Mouse (Mus musculus) ovary, postnatal 36 days (tissue): ENCODE measurements at regions not wholly inside any gene's neighbourhood (a gene's known extent, or its start where the extent isn't known, plus 50 kb on each side); places are given as distances from the start of the nearest gene placed in this dataset.

Source experiments
- DNase-seq: peaks from one replicate; pipeline ENCODE4 v3.0.0; 2022; ENCODE audit warnings: low spot score, mixed read lengths

DNA sequence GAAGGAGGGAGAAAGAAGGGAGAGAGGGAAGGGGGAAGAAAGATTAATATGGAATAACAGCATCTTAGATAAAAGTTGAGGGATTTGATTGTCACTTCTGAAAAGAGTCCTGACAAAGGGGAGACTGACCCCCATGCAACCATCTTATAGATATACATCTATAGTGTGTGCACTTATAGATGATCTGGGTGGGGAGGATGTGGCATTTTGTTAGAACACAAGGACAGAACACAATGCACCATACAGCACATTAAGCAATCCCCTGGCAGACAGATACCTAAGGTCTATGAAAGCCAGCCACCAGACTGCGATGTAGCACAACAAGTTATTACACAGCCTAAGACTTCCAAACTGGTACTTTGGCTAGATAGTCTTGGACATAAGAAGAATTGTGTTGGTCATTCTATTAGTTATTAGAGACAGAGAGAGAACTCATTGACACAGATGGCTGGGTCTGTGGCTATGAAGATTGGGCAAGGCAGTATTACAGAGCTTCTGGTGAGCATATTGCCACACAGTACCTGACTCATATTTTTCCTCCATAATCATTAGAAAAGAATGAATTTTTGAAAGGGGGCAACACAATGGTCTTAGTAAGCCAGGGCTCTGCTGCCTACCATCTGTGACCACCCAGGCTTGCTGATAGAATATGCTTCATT is 126.3 kb upstream of the Itgb1 start:
- DNase-seq: no peak

DNA sequence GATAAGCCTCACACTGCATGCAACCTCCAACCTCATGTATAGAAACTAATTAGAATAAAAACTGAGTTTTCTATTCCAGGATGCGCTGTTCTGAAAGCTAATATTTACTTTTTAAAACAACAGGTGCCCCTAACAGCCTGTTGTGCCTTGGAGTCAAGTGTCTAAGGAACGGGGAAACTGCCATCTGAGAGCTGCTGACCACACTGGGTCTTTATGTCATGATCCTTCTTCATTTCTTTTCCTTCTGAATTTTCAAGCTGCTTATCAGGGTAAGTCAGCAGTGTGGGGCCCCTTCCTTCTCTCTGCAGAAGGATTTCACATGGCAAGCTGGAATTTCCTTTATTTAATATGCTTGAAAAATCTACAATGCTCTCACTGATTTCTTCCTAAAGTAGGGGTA is 125.0 kb upstream of the Itgb1 start:
- DNase-seq: no peak

- DNase-seq: no peak
Measured at GRCm38 (mm10) chr8:128561016-128561415, 124.4 kb upstream of the Itgb1 start.

GRCm38 (mm10) chr8:128562625-128563024 is 122.8 kb upstream of the Itgb1 start:
- DNase-seq: no peak

GRCm38 (mm10) chr8:128563744-128564143 is 121.7 kb upstream of the Itgb1 start:
- DNase-seq: no peak

GRCm38 (mm10) chr8:128572291-128572690 is 113.2 kb upstream of the Itgb1 start:
- no peak for DNase-seq

DNA sequence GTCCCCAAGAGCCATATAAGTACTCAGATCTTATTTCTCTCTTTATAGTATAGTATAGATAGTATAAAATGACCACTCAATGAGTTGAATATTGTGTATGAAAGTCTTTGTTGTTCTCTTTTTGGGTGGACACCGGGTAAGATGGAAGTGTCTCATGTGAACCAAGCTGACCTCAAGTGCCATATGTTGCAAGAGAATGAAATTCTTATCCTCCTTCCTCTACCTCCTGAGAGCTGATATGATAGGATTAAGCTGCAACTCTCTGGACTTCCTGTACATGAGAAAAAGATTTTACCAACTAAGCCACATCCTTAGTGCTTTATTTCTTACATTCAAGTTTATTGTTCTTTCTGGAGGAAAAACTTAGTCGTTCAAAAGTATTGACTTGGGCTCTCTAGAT is 91.3 kb upstream of the Itgb1 start:
- no peak for DNase-seq

- DNase-seq: peak; percentile 6
Measured at GRCm38 (mm10) chr8:128594780-128595179, 90.7 kb upstream of the Itgb1 start.

DNA sequence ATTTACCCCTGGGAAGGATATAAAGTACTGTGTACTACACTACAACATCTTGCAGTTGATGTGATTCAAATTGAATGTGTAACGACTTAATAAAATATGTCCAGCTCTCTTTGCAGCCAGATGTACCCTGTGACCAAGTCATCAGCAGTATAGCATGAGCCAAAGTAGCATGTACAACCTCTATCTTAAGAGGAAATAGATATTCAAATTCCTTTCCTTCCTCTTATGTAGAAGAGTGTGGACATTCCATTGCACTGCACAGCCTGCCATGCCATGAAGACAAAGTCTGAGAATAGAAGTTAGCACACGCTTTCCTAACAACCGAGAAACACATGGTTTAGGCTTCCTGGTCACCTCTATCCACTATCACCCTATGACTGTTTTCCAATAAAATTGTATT is 79.9 kb upstream of the Itgb1 start:
- no peak for DNase-seq

- DNase-seq: no peak
Measured at GRCm38 (mm10) chr8:128608876-128609275, 76.6 kb upstream of the Itgb1 start.

DNA sequence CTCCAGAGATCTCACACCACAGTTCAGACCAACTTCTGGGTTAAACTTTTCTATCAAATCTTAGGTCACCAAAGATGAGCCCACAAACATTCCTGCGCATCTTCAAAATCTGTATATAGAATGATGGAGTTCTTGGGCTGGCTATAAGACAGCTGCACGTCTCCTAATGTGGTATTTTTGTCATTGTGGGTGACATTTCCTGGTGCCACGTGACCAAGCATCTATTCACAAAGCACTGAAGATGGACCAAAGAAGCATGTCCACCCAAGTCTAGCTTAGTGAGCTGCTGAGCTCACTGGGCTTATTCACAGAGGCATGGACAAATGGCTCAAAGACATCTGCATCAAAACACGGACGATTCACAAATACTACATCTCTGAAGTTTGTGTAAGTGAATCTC is 72.8 kb upstream of the Itgb1 start:
- no peak for DNase-seq

DNA sequence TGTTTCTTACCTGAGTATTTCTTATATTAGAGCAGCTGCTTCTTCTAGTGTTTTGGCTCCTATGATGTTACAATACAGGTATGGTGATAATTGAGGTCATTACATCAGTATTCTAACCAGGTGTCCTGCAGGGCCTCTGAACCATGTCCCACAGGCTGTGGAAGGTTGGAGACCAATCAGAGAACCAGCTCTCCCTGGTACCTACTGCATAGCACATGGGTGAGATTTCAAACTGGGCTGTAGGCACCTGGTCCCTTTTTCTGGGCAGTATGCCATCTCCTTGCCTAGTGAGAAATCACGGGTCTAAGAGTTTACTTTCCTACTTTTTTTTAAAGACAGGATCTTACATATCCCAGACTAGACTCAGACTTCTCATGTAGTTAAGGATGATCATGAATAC is 67.6 kb upstream of the Itgb1 start:
- DNase-seq: no peak

GRCm38 (mm10) chr8:128619086-128619485 is 66.4 kb upstream of the Itgb1 start:
- no peak for DNase-seq
